Mouse (Mus musculus): Measurements from ENCODE around the gene Cuta.
A peak's percentile ranks its signal among the peaks of the same experiment; 100 is the strongest.

Gene Cuta

GRCm38 (mm10) chr17:26886047-26886749, 53.2 kb downstream of the Cuta start:
- peak; percentile 86 for DNase-seq (ENCODE audit: low spot score)

- DNase-seq (ENCODE audit: low spot score), result peak; percentile 82
Observed at GRCm38 (mm10) chr17:26884995-26885926, 54.1 kb downstream of the Cuta start.
